Mouse (Mus musculus) ES-Bruce4 (cell line): Measurements from ENCODE around the gene Arid3c. TPM values are rescaled to one million over a fixed set of nuclear protein-coding genes. Genes with fewer than 3 reads are reported as not detected.
A peak's percentile ranks its signal among the peaks of the same experiment; 100 is the strongest.
"Not testable (repeated sequence)": the region's sequence is repeated elsewhere in the genome, so short reads cannot be mapped to it uniquely, and the experiment has no call there.

ENCODE experiments used
- H3K27ac ChIP-seq: 2 replicates; pipeline ENCODE4 v1.5.1; 2012; ENCODE audit warnings: low read length, inconsistent platforms; ENCODE audit not compliant: insufficient read depth
- H3K27me3 ChIP-seq: 2 replicates; pipeline ENCODE4 v1.6.1; 2012; ENCODE audit warnings: mild to moderate bottlenecking, low read length, inconsistent platforms; ENCODE audit not compliant: control insufficient read depth, poor library complexity, insufficient read depth, severe bottlenecking
- H3K36me3 ChIP-seq: 2 replicates; pipeline ENCODE4 v1.6.1; 2012; ENCODE audit warnings: inconsistent platforms, mild to moderate bottlenecking, low read length, moderate library complexity; ENCODE audit not compliant: control insufficient read depth, poor library complexity, insufficient read depth, severe bottlenecking
- H3K4me1 ChIP-seq: one replicate; pipeline ENCODE4 v1.8.1; 2011; ENCODE audit warnings: low read length; ENCODE audit not compliant: control insufficient read depth, insufficient read depth
- H3K4me3 ChIP-seq: 2 replicates; pipeline ENCODE4 v1.5.1; 2011; ENCODE audit warnings: low read depth, mild to moderate bottlenecking, low read length
- H3K9ac ChIP-seq: 2 replicates; pipeline ENCODE4 v1.6.1; 2012; ENCODE audit warnings: low read depth, mild to moderate bottlenecking, inconsistent platforms; ENCODE audit not compliant: poor library complexity, severe bottlenecking
- H3K9me3 ChIP-seq: replicated peaks from 2 replicates; pipeline ENCODE4 v1.6.1; 2012; ENCODE audit warnings: mild to moderate bottlenecking, low read length, inconsistent platforms; ENCODE audit not compliant: control insufficient read depth, poor library complexity, insufficient read depth, severe bottlenecking
- CTCF ChIP-seq: IDR thresholded peaks from one replicate; pipeline ENCODE4 v1.8.1; 2011; ENCODE audit warnings: low read depth, low read length
- EP300 ChIP-seq: IDR thresholded peaks from 2 replicates; pipeline ENCODE4 v1.6.1; 2011; ENCODE audit warnings: low read depth, low read length; ENCODE audit not compliant: insufficient read depth
- POLR2A ChIP-seq: IDR thresholded peaks from one replicate; pipeline ENCODE4 v1.8.1; 2011; ENCODE audit warnings: low read length; ENCODE audit not compliant: insufficient read depth
- polyA plus RNA-seq: library from polyadenylated mRNA; stranded (reverse); fragments of >200 nt; gene quantifications from 2 replicates; pipeline ENCODE4 v1.2.4, GENCODE M21; 2011; ENCODE audit warnings: low read depth; ENCODE audit not compliant: missing spikeins, insufficient read depth, insufficient read length

Gene Arid3c
- polyA plus RNA-seq = 0.64 and 0.69 TPM in 2 replicates

DNA sequence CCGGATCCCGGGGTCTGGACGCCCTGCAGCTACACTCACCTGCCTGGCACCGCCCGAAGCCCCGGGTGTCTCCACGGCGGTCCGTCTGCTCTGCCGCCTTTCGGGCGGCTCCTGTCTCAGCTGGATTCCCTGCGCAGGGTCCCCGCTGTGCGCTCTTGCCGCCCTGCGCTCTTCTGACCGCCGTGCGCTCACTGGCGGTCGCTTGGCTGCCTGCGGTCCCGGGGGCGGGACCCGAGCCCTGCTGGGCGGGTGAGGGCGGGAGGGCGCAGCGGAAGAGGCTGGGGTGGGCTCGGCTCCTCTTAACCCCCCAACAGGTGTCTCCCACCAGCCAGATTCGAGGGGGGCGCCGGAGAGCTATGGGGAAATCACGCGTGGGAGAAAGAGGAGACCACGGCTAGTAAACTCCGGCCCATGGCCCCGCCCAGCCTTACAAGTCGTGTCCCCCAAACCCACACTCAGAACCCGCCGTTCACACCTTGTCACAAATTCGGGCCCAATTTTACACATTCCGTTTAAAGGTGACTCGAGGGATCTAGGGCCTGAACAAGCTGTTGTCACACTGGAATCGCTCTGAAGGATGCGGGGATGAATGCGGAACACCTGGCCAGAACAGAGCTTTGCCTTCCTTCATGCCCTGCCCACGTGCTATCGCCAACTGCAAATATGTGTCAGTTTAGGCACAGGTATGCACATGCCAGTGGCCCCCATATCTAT is at the start of gene Arid3c:
Gene Arid3c, minus strand, starts transcription at position 91 of the 714 bp plus-strand sequence.
- H3K9ac ChIP-seq = peak within 1 kb of the TSS; percentile 53
- no peaks in the 10 kb centered on the region for H3K36me3 ChIP-seq
- no peaks in the 10 kb centered on the region for H3K4me1 ChIP-seq
- no peak within 1 kb of the TSS for H3K27ac ChIP-seq
- no peaks in the 10 kb centered on the region for H3K9me3 ChIP-seq
- TF ChIP-seq CTCF (no peak), EP300 (no peak), POLR2A (no peak)
- H3K27me3 ChIP-seq = peaks cover 4% of the 10 kb centered on the region; the same call in 1 of the 2 replicates
- peak within 1 kb of the TSS; percentile 66 for H3K4me3 ChIP-seq

DNA sequence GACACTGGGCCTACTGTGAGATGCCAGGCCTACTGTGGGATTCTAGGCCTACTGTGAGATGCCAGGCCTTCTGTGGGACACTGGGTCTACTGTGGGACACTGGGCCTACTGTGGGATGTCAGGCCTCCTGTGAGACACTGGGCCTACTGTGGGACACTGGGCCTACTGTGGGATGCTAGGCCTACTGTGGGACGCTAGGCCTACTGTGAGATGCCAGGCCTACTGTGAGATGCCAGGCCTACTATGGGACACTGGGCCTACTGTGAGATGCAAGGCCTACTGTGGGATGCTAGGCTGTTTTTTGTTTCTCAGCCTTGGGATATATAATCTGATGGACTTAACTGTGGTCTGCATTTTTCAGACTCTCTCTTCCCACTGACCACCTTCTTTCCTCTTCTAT is 44.9 kb upstream of the Arid3c start:
- not testable (repeated sequence) for H3K4me1 ChIP-seq, H3K9me3 ChIP-seq, H3K4me3 ChIP-seq, H3K27me3 ChIP-seq, H3K27ac ChIP-seq, H3K36me3 ChIP-seq, H3K9ac ChIP-seq

DNA sequence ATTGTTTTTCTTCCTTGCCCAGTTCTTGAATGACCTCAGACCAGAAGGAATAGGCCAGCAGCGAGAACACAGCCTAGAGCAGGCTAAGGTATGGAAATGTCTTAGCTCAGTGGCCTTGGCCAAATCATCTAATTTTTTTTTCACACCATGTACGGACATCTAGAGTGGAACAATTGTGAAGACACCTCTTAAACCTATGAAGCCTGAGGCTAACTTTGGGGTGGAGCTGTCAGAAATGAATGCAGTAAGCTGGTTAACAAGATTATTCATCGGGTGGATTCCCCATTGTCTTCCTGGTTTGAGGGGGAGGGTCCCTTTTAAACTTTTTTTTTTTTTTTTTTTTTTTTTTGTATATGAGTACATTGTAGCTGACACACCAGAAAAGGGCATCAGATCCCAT is 43.6 kb upstream of the Arid3c start:
- H3K9me3 ChIP-seq, H3K27ac ChIP-seq, H3K4me1 ChIP-seq, H3K36me3 ChIP-seq, H3K9ac ChIP-seq, H3K27me3 ChIP-seq: not testable (repeated sequence)
- peak overlapping the region; percentile 18 for H3K4me3 ChIP-seq

DNA sequence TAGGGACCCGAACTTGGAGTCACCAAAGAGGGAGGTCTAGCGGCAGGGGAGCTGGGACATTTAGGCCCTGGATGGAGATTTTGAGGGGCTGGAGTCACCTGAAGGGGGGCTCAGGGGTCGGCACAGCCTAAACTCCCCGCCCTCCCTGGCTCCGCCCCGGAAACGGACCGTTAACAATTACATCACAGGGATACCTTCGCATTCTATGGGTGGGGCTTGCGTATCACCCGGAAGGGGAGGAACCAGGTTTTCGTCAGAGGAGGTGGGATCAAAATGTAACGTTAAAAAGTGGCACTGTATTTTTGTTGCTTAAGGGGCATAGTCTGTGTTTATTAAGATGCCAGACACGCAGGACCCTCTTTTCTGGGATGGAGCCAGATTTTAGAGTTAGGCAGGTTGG is 43.1 kb upstream of the Arid3c start, which contains the start of gene Ccl27a:
Gene Ccl27a, minus strand, starts transcription at position 246 of the 400 bp plus-strand sequence.
- H3K9me3 ChIP-seq, H3K4me1 ChIP-seq, H3K9ac ChIP-seq, H3K27me3 ChIP-seq, H3K27ac ChIP-seq, H3K36me3 ChIP-seq: not testable (repeated sequence)
- H3K4me3 ChIP-seq = peak within 1 kb of the TSS; percentile 74

DNA sequence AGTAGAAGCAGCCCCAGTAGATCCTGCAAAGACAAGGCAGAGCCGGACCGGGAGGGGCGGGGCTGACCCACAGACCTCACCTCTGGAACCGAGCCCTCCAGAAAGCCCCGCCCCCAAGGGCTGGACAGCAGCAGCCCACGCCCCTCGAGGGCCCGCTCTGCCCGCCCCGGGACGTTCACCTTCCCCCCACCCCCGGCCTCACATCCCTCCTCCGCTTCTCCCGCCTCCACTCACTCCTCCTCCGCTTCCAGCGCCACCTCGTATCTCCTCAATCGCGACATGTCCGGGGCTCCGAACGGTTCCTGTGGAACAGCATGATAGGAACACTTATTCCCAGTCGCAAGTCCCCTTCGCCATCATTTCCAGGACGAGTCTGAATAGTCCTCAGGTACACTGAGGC is 42.6 kb upstream of the Arid3c start:
- not testable (repeated sequence) for H3K9me3 ChIP-seq, H3K27ac ChIP-seq, H3K36me3 ChIP-seq, H3K4me1 ChIP-seq, H3K27me3 ChIP-seq, H3K9ac ChIP-seq
- peak overlapping the region; percentile 74 for H3K4me3 ChIP-seq

DNA sequence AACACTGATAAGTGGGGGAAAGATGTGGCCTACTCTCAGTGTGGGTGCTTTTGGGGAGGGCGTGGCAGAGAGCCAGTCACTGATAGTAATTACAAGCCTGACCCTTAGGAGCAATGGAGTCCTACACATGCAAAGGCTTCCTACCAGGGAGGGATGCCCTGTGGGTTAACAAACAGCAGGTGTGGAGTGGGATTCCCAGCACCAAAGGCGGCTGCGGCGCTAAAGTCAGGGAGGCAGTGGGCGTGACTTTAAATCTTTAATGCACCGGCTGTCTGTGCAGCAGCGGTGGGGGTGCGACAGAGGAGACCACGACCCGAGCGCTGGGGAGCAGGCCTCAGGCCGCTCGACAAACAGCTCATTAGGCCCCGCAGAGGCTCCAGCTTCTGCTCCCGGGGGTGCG is 42.0 kb upstream of the Arid3c start:
- not testable (repeated sequence) for H3K4me1 ChIP-seq, H3K9ac ChIP-seq, H3K9me3 ChIP-seq, H3K27me3 ChIP-seq, H3K36me3 ChIP-seq, H3K27ac ChIP-seq
- peak overlapping the region; percentile 50 for H3K4me3 ChIP-seq

DNA sequence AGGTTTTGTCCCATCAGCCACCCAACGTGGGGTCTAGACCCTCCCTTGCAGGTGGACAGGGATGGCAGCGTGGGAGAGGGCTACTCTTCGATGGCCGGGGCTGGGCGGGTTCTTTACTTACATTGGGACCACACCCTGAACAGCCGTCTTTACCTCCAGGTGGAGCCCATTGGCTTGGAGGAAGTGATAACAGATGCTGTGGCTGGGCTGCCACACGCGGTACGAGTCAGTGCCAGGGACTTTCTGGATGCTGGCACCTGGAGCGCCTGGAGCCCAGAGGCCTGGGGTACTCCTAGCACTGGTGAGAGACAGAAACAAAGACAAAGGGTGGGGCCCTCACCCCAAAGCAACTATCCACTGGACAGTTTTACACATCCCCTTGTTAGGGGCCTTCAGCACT is 36.4 kb upstream of the Arid3c start:
- not testable (repeated sequence) for H3K4me3 ChIP-seq, H3K36me3 ChIP-seq, H3K4me1 ChIP-seq, H3K27me3 ChIP-seq, H3K9me3 ChIP-seq, H3K9ac ChIP-seq, H3K27ac ChIP-seq

DNA sequence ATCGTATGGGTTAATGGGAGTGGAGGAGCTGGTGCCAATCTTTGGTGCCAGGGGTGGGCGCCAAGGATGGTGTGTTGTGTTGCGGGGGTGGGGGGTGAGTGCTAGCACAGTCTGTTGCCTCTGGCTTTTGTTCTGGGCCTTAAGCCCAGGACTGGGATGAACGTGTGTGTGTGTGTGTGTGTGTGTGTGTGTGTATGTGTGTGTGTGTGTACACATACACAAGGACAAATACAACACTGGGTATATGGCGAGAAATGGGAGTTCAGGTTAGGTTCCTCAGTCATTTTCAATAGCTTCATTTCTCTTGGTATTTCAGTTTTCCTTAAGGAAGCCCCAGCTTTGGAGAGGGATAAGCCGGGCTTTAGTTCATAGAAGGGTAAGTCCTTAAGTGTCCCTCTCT is 32.2 kb upstream of the Arid3c start:
- H3K27me3 ChIP-seq, H3K9me3 ChIP-seq, H3K9ac ChIP-seq, H3K4me3 ChIP-seq, H3K36me3 ChIP-seq, H3K4me1 ChIP-seq, H3K27ac ChIP-seq: not testable (repeated sequence)

DNA sequence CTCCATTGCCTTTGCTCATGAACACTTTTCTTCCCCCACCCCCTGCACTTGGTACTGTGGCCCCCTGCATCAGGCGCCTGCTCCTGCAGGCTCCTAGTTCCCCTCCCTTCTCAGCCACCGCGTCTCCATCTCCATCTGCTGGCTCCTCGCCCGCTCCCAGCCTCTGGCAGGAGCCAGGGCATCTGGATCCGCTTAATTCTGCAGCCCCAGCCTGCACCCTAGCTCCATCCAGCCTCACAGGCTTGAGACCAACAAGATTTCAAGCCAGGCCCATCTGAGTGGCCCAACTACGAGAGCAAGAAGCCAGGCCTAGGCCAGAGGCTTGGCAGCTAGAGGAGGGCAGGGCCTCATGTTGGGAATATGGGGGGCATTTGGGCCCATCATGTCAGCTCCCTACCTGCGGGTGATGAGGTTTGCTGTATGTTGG is 31.8 kb upstream of the Arid3c start:
- not testable (repeated sequence) for H3K9ac ChIP-seq, H3K4me1 ChIP-seq

More for the DNA sequence above, 31.8 kb upstream of the Arid3c start:
- not testable (repeated sequence) for H3K27me3 ChIP-seq, H3K27ac ChIP-seq, H3K9me3 ChIP-seq, H3K36me3 ChIP-seq
- H3K4me3 ChIP-seq = 0 out of 2 replicates have a peak overlapping the region, but pooled peaks have one; percentile 1
